Mouse (Mus musculus) forebrain, embryonic 11.5 days (tissue): ENCODE measurements around the gene Traf3. TPM values are rescaled to one million over a fixed set of nuclear protein-coding genes. Genes with fewer than 3 reads are reported as not detected.

Experiments
- ATAC-seq: fragments of 200-750 bp; cut with Nextera tagmentation; replicated peaks from 2 replicates; pipeline ENCODE4 v1.8.0; 2017; ENCODE audit warnings: moderate TSS enrichment; ENCODE audit not compliant: low FRiP score
- DNase-seq: peaks from one replicate; pipeline ENCODE4 v3.0.0-alpha.2; 2017; ENCODE audit warnings: low spot score
- H3K27ac ChIP-seq: fragments of 300-500 bp; sonication (generic); 2 replicates; pipeline ENCODE4 v1.5.1; 2014; ENCODE audit warnings: low read depth, low read length
- H3K27me3 ChIP-seq: fragments of 300-500 bp; sonication (generic); 2 replicates; pipeline ENCODE4 v1.6.1; 2014; ENCODE audit warnings: mild to moderate bottlenecking, low read length, mixed read lengths; ENCODE audit not compliant: control insufficient read depth, insufficient read depth
- H3K36me3 ChIP-seq: fragments of 300-500 bp; sonication (generic); 2 replicates; pipeline ENCODE4 v1.6.1; 2014; ENCODE audit warnings: mild to moderate bottlenecking, low read length, moderate library complexity, mixed read lengths; ENCODE audit not compliant: control insufficient read depth, insufficient read depth
- H3K4me1 ChIP-seq: fragments of 300-500 bp; sonication (generic); replicated peaks from 2 replicates; pipeline ENCODE4 v1.6.1; 2014; ENCODE audit warnings: low read length, mixed read lengths; ENCODE audit not compliant: control insufficient read depth, insufficient read depth
- H3K4me2 ChIP-seq: fragments of 300-500 bp; sonication (generic); 2 replicates; pipeline ENCODE4 v1.6.1; 2014; ENCODE audit warnings: low read depth, mild to moderate bottlenecking, low read length, moderate library complexity, mixed read lengths; ENCODE audit not compliant: severe bottlenecking
- H3K4me3 ChIP-seq: fragments of 300-500 bp; sonication (generic); 2 replicates; pipeline ENCODE4 v1.5.1; 2014; ENCODE audit warnings: low read depth, low read length
- H3K9ac ChIP-seq: fragments of 300-500 bp; sonication (generic); 2 replicates; pipeline ENCODE4 v1.6.1; 2014; ENCODE audit warnings: low read length
- H3K9me3 ChIP-seq: fragments of 300-500 bp; sonication (generic); 2 replicates; pipeline ENCODE4 v1.6.1; 2016; ENCODE audit warnings: low read length, mixed read lengths; ENCODE audit not compliant: control insufficient read depth
- WGBS: fragments of 180-500 bp; shearing (Covaris S2); extraction: QIAGEN DNeasy Blood & Tissue Kit; methylation state at CpG from one replicate; pipeline ENCODE4 v1.1.7; 2014; 5-methylcytosine and 5-hydroxymethylcytosine counted together
- polyA plus RNA-seq: library from polyadenylated mRNA; unstranded; fragments of >200 nt; fragmentation: Nextera tagmentation; extraction: Ambion mirVana; gene quantifications from 2 replicates; pipeline ENCODE4 v1.2.1, GENCODE M21; 2014

The Traf3 gene
- polyA plus RNA-seq, 1 experiment from 2014 or later = 22.9 TPM

- Histone ChIP-seq H3K9me3 (no peaks in the 10 kb centered on the region), H3K36me3 (no peaks in the 10 kb centered on the region), H3K27me3 (no peaks in the 10 kb centered on the region), H3K4me3 (no peak overlapping the region), H3K9ac (no peak overlapping the region), H3K27ac (no peak overlapping the region), H3K4me1 (no peaks in the 10 kb centered on the region; the same call in 1 of the 2 replicates), H3K4me2 (no peak overlapping the region)
- WGBS = 7% methylated on average over 6 of the region's 6 CpGs
- DNase-seq (no peak), ATAC-seq (no peak)
These were observed 16.0 kb upstream of the Traf3 start for GRCm38 (mm10) chr12:111150236-111150596.

- WGBS = 88% methylated on average over 5 of the region's 5 CpGs
- Histone ChIP-seq H3K4me3 (no peak overlapping the region), H3K4me1 (no peaks in the 10 kb centered on the region), H3K9ac (no peak overlapping the region), H3K27ac (no peak overlapping the region), H3K9me3 (no peaks in the 10 kb centered on the region), H3K36me3 (no peaks in the 10 kb centered on the region), H3K4me2 (no peak overlapping the region), H3K27me3 (no peaks in the 10 kb centered on the region)
- DNase-seq = no peak
- no peak for ATAC-seq
These were observed 14.6 kb upstream of the Traf3 start for GRCm38 (mm10) chr12:111151422-111152156.

GRCm38 (mm10) chr12:111152579-111152978 is 13.6 kb upstream of the Traf3 start:
- H3K9me3 ChIP-seq = no peaks in the 10 kb centered on the region
- no peaks in the 10 kb centered on the region for H3K4me1 ChIP-seq

GRCm38 (mm10) chr12:111152981-111153710 is 13.0 kb upstream of the Traf3 start:
- Histone ChIP-seq H3K36me3 (no peaks in the 10 kb centered on the region), H3K27ac (no peak overlapping the region), H3K9ac (no peak overlapping the region), H3K9me3 (no peaks in the 10 kb centered on the region), H3K4me3 (no peak overlapping the region), H3K27me3 (no peaks in the 10 kb centered on the region), H3K4me2 (no peak overlapping the region), H3K4me1 (no peaks in the 10 kb centered on the region)
- DNase-seq (no peak), ATAC-seq (no peak)
- WGBS = 83% methylated on average over 7 of the region's 7 CpGs

More at GRCm38 (mm10) chr12:111152579-111152978, 13.6 kb upstream of the Traf3 start:
- DNase-seq (no peak), ATAC-seq (no peak)
- Histone ChIP-seq H3K9ac (no peak overlapping the region), H3K27me3 (no peaks in the 10 kb centered on the region), H3K4me2 (no peak overlapping the region), H3K27ac (no peak overlapping the region), H3K36me3 (no peaks in the 10 kb centered on the region), H3K4me3 (no peak overlapping the region)
- WGBS = 87% methylated on average over 6 of the region's 6 CpGs

GRCm38 (mm10) chr12:111153946-111154345 is 12.2 kb upstream of the Traf3 start:
- Histone ChIP-seq H3K4me3 (no peak overlapping the region), H3K9ac (no peak overlapping the region), H3K4me1 (no peaks in the 10 kb centered on the region), H3K27ac (no peak overlapping the region), H3K27me3 (no peaks in the 10 kb centered on the region), H3K4me2 (no peak overlapping the region), H3K36me3 (no peaks in the 10 kb centered on the region), H3K9me3 (no peaks in the 10 kb centered on the region)
- WGBS = 80% methylated on average over 5 of the region's 5 CpGs
- no peak for ATAC-seq
- no peak for DNase-seq

- no peak overlapping the region for H3K4me2 ChIP-seq
- 91% methylated on average over 6 of the region's 6 CpGs for WGBS
- no peaks in the 10 kb centered on the region for H3K4me1 ChIP-seq
- H3K4me3 ChIP-seq = no peak overlapping the region
- H3K27ac ChIP-seq = no peak overlapping the region
- DNase-seq (no peak), ATAC-seq (no peak)
- H3K9ac ChIP-seq = no peak overlapping the region
- H3K36me3 ChIP-seq = no peaks in the 10 kb centered on the region
- H3K9me3 ChIP-seq = no peaks in the 10 kb centered on the region
- H3K27me3 ChIP-seq = no peaks in the 10 kb centered on the region
These were observed 11.5 kb upstream of the Traf3 start for GRCm38 (mm10) chr12:111154641-111155040.

GRCm38 (mm10) chr12:111155756-111156155 is 10.4 kb upstream of the Traf3 start:
- Histone ChIP-seq H3K27me3 (no peaks in the 10 kb centered on the region), H3K4me3 (no peak overlapping the region), H3K27ac (no peak overlapping the region), H3K36me3 (no peaks in the 10 kb centered on the region), H3K4me1 (no peaks in the 10 kb centered on the region), H3K9ac (no peak overlapping the region), H3K9me3 (no peaks in the 10 kb centered on the region), H3K4me2 (no peak overlapping the region)
- 81% methylated on average over 1 of the region's 1 CpGs for WGBS
- no peak for ATAC-seq
- no peak for DNase-seq

- DNase-seq (no peak), ATAC-seq (no peak)
- Histone ChIP-seq H3K9me3 (no peaks in the 10 kb centered on the region), H3K36me3 (no peaks in the 10 kb centered on the region), H3K27ac (no peak overlapping the region), H3K9ac (no peak overlapping the region), H3K4me1 (peaks cover 10% of the 10 kb centered on the region; the same call in 1 of the 2 replicates), H3K4me3 (no peak overlapping the region), H3K27me3 (no peaks in the 10 kb centered on the region), H3K4me2 (no peak overlapping the region)
- 84% methylated on average over 12 of the region's 12 CpGs for WGBS
These were observed 6.3 kb upstream of the Traf3 start for GRCm38 (mm10) chr12:111159659-111160428.
